Mouse (Mus musculus) lung, postnatal 4 days (tissue): ENCODE data around the gene Homer2.

ENCODE experiments used
- DNase-seq, 2 experiments: peaks; one replicate each; pipeline ENCODE4 v3.0.0; 2021

Homer2 gene

DNA sequence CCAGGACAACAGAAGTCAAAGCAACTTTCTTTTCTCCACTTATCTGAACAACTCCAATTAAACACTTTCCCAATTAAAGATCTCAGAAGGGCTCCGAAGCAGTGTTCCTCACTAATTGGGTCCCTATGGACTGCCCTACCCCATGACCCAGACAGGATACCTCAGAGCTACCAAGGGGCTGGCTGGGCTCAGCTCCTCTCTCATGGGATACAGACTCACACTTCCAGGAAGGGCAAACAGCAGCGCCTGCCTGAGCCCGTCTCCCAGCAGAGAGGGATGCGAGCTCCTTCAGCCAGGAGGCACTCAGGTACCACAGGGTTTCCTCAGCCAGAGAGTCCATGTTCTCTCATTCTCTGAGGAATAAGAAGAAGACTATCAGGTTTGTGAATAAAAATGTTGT lies 9.4 kb downstream of the Homer2 start:
- no peak for DNase-seq

DNA sequence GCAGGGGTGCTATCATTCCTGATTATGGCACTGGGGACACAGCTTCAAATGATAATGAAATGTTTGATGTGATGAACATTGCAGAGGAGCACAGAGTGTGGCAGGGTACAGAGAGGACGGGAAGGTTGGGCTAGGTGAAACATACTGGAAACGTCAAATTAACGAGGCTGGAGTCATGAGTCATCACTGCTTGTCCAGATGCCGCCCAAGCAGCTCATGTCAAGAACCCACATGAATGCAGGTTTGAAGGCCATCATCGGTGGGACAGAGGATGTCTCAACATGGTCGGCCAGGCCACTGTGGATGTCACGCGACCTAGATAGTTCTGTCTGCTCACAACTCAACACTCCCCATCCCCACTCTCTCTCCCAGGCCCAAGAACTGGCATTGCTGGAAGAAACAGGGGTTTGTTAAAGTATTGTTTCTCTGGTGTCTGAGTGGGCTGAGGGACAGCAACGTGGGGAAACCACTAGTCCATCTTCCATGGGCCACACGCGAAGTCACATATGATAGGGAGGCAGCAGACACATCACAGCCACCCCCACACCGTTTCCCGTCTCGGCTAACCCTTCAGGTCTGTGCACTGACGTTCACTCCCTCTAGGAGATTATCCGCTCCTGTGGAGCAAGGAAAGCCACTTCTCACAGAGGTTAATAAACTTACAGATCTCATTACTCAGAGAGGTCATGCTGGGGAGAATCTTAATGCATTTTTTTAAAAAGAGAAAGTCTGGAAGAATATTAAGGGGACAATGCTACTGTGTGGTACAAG lies 11.4 kb downstream of the Homer2 start:
- DNase-seq = no peak

DNA sequence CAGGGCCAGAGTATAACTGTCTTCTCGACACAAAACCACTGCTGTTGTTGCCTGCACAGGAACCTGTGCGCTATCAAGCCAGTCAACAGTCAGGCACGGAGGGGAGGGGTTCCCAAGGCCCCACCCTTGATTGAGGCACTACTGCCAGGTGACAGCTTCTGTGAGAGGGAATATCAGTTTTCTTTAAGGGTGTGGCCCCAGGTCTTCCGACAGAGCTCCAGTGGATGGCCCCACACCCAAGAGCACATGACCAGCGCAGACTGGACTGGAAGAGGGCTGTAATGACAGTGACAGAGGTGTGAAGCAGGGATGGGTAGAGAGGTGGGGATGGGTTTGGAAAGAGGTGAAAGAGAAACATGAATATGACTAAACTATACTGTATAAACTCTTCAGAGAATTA lies 16.3 kb downstream of the Homer2 start:
- no peak for DNase-seq

DNA sequence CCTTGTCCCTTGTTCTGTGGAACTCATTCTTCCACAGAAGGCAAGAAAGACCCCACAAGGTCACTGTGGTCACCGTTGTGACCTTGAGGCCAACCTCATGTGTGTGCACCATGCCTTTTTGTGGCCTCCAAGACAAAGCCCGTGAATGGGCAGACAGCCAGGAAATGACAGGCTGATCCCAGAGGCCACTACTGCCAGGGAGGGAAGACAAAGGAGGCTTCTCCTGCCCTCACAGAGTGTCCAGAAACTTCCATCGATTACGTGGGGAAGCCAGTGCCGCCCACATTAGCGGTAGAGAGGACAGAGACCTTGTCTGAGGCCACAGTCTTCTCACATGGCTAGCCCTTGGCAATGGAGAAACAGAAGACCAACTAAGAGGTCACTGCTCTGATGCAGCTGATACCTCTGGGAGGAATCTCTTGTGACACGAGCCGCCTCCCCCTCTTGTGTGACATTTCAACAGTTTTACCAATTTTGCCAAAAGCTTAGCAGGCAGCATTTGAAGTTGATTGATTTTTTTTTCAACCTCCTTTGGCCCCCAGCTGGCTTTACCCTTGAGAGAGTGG lies 18.1 kb downstream of the Homer2 start:
- no peak for DNase-seq

DNA sequence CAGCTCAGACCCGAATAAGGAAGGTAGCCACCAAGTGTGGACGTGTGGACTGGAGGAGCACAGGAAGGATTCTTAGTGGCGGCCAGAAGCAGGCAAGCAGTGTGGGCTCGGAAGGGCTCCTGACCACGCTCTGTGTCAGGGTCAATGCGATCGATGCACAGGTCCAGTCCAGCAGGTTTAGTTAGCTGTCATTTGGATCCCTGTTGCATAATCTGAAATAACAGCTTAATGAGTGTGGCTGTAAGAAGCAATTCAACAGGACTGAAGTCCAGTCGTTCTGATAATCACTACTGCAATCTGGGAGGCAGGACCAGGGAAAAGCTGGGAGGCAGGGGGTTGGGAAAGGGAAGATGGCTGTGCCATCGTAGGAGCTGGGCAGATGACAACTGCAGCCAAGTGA lies 18.9 kb downstream of the Homer2 start:
- DNase-seq = no peak

DNA sequence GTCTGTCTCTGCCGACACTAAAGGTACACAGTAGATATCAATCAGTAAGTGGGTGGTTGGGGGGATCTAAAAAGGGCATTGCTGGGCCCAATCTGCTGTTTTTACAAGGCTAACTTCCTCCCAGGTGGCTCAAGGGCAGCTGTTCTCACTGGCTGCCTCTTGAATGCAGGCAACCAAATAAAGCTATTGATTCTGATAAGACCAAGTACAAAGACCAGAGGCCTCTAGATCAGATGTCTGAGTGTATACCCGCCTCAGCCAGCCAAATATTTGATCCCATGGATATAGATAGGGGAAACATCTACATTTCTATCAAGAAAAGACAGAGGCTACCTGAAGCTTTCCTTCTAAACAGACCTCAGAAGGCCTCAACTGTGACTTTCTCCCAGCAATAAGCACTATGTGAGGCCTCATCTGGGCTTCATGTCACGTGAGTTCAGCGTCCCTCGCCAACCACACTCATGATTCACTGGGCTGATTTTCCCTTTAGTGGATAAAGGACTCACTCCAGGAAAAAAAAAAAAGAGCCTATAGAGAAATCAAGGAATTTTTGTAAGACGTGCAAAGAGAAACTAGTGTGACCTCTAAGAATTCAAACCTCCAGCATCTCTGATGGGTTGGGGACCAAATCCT lies 19.5 kb downstream of the Homer2 start:
- DNase-seq = no peak

DNA sequence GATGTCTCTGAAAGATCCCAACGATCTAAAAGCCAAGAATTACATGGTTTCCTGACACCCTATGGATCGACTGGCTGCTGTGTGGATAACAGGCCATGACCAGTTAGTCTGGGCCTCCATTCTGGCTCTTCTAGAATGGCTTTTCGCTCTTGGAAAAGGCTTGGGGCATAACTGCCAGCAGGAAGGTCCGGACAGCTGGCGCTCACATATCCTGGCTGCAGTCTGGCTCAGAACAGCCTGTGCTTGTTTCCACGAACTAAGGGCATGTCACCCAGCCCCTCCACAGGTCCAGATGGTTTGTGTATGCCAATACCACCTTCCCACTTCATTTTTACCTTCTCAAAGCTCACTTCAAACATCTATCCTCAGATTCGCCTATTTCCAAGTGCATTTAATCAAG lies 22.0 kb downstream of the Homer2 start:
- no peak for DNase-seq

DNA sequence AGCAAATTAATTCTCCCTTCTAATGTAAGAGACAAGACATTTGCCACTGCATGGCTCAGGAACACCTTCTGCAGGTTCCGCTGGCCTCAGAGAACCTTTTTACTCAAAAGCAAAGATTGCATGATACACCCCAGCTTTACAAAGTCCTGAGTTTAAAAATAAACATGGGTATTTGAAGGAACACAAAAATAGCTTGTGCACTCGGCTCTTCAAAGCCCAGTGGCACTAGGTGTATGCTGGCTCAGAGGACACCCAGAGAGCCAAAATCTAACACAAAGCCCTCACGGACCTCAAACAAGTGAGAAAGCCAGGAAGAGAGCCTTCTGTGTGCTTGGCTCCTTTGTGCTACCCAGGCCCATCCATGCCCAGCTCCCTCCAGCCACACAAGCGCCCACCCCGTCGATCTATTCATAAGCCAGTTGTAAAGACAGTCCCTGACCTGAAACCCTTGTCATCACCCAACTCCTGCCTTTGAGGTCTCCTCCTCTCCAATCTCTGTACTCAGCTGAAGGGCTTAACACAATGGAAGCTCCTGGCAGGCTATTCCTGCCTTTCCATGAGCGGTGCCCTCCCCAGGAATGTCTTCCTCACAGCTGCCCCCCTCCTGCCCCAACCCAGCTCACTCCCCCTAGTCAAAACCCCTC lies 23.4 kb downstream of the Homer2 start:
- DNase-seq = no peak

DNA sequence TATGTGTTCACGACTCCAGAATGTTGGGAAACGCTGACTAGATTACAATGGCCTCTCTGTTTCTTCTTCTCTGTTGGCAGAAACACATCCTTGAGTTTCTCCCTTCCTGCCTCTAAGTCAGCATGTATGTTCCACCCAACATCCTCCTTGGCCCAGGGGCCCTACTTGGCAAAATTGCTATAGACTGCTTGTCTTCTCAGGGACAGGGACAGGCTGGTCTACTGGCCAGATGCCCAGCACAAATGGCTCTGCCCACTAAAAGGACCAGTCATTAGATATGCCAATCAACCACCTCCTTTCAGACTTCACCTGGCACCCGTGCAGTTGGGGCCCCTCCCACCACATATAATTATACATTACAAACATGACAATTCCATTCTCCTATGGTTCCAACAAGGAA lies 25.9 kb downstream of the Homer2 start:
- DNase-seq = no peak

DNA sequence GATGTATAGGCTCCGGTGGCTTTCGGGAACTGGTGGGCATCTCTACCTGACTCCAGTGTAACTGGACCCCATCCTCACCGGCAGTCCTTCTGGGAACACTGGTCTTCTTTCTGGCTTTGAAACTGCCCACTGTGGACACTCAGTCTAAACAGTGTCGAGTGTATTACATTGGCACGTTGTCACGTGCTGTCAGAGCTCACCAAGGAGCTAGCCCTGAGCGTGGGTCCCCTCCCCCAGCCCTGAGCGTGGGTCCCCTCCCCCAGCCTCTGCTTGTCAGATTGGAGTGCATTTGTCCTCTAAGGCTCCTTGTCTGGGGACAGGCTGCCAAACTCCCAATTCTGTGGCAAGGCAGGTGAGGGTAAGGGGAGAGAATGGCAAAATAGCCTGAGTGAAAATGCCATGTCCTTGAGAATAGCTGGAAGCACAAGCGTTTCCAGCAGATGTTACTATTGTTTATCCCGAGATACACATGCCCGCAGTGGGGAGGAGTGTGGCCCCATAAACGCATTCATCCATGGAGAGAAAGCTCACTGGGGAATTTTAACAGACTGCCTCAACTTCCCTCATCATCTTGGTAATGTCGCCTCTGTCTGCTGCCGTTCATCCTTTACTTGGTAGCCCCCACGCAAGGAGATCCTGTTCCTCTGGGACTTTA lies 33.8 kb downstream of the Homer2 start:
- DNase-seq = no peak

DNA sequence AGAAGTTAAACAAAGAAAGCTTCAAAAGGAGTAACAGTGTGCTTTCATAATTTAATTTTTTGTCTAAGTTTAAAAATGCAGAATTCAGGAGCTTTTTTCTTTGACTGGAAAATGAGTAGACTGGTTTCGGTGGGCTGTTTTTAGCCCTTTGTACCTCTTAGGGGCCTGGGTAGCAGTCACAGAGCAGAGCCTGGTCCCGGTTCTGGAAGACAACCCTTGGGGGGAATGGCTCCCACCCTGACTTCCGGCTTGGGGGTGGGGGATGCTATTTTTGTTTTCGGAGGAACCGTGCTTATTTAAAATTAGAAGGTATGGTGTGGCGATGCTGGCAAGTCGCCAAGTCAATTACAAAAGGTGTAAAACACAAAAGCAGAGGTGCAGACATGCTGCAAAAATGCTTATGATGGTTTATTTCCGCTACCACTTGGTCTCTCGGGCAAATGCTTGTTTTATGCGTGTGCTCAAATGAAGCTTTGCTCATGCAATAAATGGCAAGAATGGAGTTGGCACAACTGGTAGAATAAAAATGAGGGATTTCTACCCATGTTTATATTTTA lies 34.5 kb downstream of the Homer2 start:
- no peak for DNase-seq

DNA sequence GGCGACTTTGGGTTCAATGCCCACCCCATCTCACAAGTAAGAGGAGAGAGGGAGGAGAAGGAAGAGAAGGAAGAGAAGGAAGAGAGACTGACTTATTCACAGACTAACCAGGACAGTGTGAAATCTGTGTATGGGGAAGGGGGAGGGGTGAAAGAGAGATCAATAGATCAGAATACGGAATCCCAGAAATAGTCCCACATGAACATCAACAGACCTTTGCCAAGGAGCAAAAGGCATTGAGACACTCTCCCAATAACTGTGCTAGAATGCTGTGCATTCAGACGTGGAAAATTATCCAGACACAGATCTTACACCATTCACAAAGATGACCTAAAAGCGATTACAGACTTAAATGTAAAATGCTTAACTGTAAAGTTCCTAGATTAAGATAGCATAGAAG lies 40.2 kb downstream of the Homer2 start:
- no peak for DNase-seq

DNA sequence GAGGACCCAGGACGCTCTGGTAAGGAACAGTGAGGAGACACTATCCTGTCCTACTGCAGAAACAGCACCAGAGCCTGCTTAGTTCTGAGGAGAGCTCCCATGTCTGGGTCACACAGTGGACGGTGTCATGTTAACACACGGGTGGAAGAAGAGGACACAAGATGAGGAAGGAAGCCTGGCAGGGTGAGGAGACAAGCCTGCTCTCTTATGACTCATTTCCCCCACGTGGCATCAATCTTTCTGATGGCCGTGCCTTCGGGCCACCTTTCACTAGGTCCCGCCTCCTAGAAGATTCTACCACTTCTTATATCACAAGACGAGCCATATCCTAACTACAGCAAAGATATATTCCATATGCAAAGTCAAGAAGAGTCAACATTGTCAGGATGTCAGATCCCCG lies 40.7 kb downstream of the Homer2 start:
- no peak for DNase-seq

DNA sequence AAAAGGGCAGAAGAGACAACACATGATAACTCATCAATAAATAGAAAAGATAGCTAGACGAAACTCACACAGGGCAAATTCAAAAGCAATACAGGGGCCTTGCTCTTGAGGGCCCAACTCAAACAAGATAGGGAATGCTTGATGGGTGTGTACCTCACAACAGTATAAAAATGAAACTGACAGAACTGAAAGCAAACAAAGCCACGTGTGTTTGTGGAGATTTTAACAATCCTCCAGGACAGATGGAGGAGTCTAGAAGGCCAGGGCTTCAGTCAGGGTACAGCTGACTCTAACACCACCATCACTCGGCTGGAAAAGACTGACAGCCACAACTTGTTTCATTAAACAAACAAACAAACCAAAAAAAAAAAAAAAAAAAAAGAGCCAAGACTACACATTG lies 44.3 kb downstream of the Homer2 start:
- no peak for DNase-seq

DNA sequence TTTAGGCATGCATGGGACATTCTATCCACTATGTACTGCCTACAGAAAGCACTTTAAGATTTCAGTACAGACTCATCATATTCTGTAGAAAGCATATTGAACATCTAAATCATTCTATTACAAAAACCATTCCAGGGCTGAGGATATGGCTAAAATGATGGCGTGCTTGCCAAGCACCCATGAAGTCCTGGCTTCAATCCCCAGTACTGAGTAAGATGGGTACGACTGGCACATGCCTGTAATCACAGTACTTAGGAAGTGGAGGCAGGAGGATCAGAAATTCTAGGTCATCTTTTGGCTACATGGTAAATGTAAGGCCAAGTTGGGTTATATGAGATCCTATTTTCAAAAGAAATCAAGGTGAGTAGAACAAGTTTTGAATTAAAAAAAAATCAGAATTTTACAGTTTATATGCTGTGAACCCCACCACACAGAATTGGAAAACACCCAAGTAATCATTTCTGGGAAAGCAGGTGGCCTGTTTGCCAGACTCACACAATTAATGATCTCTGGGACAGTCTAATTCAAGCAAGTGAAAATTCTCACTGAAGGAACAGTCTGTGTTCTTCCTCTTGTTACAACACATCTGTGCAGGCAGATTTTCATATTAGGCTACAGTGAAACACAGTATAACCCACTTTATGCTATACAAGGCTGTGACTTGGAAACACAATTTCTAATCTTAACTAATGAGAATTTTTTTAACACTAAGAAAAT lies 49.5 kb downstream of the Homer2 start:
- DNase-seq = no peak

DNA sequence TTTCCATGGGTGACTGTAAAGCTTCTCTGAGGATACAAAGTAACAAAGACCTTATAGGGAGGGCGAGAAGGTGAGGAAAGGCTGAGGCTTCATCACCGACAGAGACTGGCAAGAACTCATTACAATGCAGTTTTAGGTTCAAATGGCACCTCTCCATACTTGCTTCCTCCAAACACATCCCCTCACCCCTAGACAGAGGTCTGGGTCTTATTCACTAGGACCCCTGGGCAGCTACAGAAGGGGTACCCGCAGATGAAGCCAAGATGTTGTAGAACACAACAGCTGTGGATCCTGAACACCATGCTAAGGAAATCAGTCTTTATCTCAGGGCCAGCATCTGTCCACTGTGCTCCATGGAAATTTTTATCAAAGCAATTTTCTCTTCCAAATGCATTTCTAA lies 50.3 kb downstream of the Homer2 start:
- DNase-seq = no peak

DNA sequence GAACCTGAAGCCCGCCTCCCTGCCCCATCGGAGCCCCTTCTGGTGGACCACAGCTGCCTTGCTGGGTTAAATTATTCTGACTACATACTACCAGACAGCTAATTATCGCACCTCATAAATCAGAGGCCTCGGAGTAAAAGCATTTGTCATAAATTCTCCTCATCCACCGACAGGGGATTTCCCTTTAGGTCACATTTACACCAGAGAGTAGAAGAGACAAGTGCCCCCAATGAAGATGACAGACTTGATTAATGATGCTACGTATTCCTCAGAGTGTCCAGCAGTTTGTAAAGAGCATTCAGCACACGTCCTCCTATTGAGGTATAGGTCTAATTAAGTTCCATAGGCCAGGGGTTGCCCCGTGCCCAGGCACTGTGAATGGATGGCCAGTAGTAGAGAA lies 50.7 kb downstream of the Homer2 start:
- no peak for DNase-seq

DNA sequence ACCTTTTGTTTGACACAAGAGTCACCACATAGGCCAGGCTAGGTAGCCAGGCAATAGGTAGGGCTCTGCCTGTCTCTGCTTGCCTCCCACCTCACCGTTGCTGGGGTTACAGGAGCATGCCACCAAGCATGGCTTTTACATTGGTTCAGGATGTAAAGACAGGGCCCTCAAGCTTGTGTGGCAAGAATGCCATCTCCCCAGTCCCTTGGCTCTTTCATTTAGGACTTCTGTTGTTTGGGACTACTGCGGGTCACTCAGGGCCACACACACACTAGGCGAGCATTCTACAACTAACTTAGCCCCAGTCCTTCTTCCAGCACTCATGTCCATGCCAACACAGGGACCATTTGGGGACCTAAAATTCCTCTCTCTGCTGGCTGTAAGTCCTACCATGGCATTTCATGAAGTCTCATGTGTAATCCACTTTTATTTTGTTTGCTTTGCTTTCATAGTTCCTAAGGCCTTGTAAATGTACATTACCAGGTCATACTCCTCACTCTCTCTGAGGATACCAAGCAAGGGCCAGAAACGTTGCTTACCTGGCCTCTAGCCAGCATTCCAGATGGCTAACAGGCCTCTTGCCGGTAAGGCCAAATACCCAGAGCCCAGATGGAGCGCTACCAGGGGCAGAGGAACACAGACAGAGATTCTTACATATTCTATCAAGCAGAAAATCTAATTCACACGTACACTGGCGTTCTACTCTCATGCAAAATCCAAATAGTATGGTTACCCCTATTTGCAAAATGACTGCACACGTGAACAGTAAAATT lies 52.2 kb downstream of the Homer2 start:
- DNase-seq = peak in 1 of 2 experiments; percentile 10

DNA sequence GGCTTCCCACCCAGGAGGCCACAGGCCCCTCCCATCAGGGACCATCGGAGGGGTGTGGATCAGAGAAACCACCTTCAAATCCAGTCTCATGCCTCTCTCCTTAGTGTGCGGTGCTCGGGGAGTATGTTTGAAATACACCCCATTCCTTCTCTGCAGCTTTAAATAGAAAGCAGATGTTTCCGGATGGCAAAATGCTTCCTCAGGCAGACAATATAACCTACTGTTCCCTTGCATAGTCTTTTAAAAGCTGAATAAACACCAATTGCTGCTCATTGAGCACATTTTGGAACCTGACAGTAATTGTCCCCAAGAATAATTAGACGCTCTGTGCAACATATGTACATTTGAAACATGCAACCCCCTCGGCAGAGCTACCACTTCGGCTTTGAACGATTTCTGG lies 53.3 kb downstream of the Homer2 start:
- no peak for DNase-seq

DNA sequence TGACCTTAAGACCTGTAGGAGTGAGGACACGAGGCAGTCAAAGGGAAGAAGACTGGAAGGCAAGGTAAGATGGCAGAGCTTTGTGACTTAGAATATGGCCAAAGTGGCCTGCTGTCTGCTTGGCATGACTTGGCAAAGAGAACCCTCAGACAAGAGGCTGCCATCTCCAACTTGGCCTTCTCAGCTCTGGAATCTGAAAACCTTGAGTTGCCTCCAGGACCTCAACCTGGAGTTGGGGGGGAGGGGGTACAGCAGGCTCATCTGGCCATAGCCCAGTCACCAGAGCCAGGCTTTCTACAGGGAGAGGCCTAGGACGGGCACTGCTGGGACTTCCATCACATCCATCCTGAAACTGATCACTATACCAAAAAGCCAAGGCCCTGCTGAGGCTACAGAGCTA lies 55.0 kb downstream of the Homer2 start:
- no peak for DNase-seq

DNA sequence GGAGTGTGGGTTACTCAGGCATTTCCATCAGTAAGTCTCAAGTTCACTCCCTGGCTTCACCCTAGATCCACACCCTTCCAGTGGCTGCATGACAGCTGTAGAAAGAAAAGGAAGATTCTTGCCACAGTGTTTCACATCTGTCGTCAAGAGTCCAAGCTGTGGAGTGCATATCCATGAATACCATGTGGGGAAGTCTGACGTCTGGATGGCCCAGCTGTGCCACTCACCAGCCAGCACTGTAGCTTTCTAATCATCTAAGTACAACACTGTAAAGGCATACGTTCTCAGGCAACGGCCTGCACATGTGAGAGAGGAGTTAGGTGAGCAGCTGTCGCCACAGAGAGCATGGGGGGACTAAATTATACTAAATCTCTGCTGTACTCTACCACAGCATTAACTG lies 56.0 kb downstream of the Homer2 start:
- no peak for DNase-seq

DNA sequence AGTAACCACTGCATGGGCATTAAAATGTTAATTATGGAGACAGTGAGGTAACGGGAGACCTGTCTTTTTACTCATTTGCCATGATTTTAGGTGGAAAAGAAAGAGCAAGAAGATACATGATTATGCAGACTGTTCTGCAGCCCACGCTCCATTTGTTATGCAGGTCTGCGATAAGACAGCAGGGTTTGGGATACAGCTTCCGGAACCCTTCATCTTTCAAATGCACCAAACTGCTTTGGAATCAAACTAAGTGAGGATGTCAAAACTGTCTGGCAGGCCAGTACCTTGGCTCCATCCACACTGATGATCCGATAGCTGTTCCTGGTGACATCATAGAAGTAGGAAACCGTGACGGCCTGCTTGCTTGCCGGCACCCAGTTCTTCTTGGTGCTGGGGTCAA lies 58.1 kb downstream of the Homer2 start:
- DNase-seq = no peak
